Mouse (Mus musculus): ENCODE measurements around the gene Arfgap3.

GRCm38 (mm10) chr15:83284828-83285227 lies 65.2 kb downstream of the Arfgap3 start:
- no peak for TF ChIP-seq CTCF (IDR thresholded peaks at IDR 0.05; ENCODE audit: low read depth)
- TF ChIP-seq EP300 (IDR thresholded peaks at IDR 0.05; ENCODE audit: low read depth) = no peak

Measured in liver, embryonic 14.5 days (tissue).